In the genomic region with DNA sequence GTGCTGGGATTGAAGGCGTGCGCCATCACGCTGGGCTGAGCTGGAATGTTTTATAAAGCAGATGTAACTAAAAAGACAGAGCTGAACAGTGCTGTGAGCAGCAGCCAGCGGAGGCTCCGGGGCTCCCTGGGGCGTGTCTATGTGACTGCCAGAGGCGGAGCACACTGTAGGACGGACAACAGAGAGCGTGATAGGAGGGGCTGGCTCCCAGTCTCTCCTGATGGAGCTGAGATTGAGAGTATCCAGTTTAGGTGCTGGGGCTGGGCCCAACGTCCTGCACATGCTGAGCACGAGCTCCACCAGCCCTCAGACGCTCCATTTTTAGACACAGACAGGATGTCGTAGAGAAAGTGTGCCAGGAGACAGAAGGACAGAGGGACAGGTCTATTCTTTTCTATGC, we compare ENCODE assay signal across 8 mouse cellular contexts. TPM values are rescaled to one million over a fixed set of nuclear protein-coding genes. Genes with fewer than 3 reads are reported as not detected.
DNase-seq lines count a peak whose midpoint lies in the region; ATAC-seq and TF ChIP-seq lines count a peak whose summit lies in the region.

No protein-coding gene starts in this region.

- H3K4me1 ChIP-seq in embryonic facial prominence, embryonic 11.5 days (ENCODE audit: control insufficient read depth, insufficient read depth, low read length), result no peaks in the 10 kb centered on the region
- peaks cover 6% of the 10 kb centered on the region for H3K4me1 ChIP-seq in heart, embryonic 16.5 days (ENCODE audit: control insufficient read depth, insufficient read depth, low read length)
- no peaks in the 10 kb centered on the region for H3K4me1 ChIP-seq in forebrain, embryonic 13.5 days
- no peaks in the 10 kb centered on the region; the same call in 1 of the 2 replicates for H3K4me1 ChIP-seq in thymus, adult 2 months (replicated peaks; ENCODE audit: control insufficient read depth, insufficient read depth, low read length)

- TF ChIP-seq CTCF in thymus, adult 2 months (IDR thresholded peaks at IDR 0.05; ENCODE audit: borderline replicate concordance, control insufficient read depth, extremely low read depth, insufficient read depth, low read length, poor library complexity), result no peak

- no peak overlapping the region for H3K4me2 ChIP-seq in embryonic facial prominence, embryonic 11.5 days (ENCODE audit: low read depth, low read length)
- H3K4me2 ChIP-seq in heart, embryonic 16.5 days (ENCODE audit: low read depth, low read length), result 0 out of 2 replicates have a peak overlapping the region, but pooled peaks have one; percentile 1
- H3K4me2 ChIP-seq in forebrain, embryonic 13.5 days, result no peak overlapping the region

- peaks cover 26% of the 10 kb centered on the region for H3K36me3 ChIP-seq in embryonic facial prominence, embryonic 11.5 days (replicated peaks; ENCODE audit: control insufficient read depth, insufficient read depth, low read depth, low read length)
- 0 out of 2 replicates have a peak, but pooled peaks cover 3% of the 10 kb centered on the region for H3K36me3 ChIP-seq in heart, embryonic 16.5 days (ENCODE audit: control insufficient read depth, insufficient read depth)
- peaks cover 93% of the 10 kb centered on the region for H3K36me3 ChIP-seq in forebrain, embryonic 13.5 days (ENCODE audit: poor library complexity, severe bottlenecking)
- H3K36me3 ChIP-seq in thymus, adult 2 months (ENCODE audit: control insufficient read depth, insufficient read depth, low read length), result no peaks in the 10 kb centered on the region

- peak; percentile 64; the same call in 1 of the 2 replicates for ATAC-seq in embryonic facial prominence, embryonic 11.5 days (replicated peaks; ENCODE audit: insufficient number of reproducible peaks, low FRiP score, low TSS enrichment, low read depth)
- ATAC-seq in heart, embryonic 16.5 days (replicated peaks; ENCODE audit: extremely low read depth, insufficient read depth, low FRiP score), result peak; percentile 88
- no peak for ATAC-seq in forebrain, embryonic 13.5 days

- WGBS in embryonic facial prominence, embryonic 11.5 days, result 54% methylated on average over 13 of the region's 13 CpGs
- 19% methylated on average over 13 of the region's 13 CpGs for WGBS in heart, embryonic 16.5 days
- WGBS in forebrain, embryonic 13.5 days, result 68% methylated on average over 13 of the region's 13 CpGs
- 47% methylated on average over 13 of the region's 13 CpGs for WGBS in thymus, adult 2 months

- H3K27me3 ChIP-seq in embryonic facial prominence, embryonic 11.5 days (ENCODE audit: control insufficient read depth, insufficient read depth, low read length), result no peaks in the 10 kb centered on the region
- H3K27me3 ChIP-seq in heart, embryonic 16.5 days (ENCODE audit: control insufficient read depth, insufficient read depth, low read length), result no peaks in the 10 kb centered on the region
- no peaks in the 10 kb centered on the region for H3K27me3 ChIP-seq in forebrain, embryonic 13.5 days
- no peaks in the 10 kb centered on the region for H3K27me3 ChIP-seq in thymus, adult 2 months (ENCODE audit: control insufficient read depth, insufficient read depth, low read length)

- no peak overlapping the region for H3K4me3 ChIP-seq in embryonic facial prominence, embryonic 11.5 days (ENCODE audit: low read depth, low read length)
- H3K4me3 ChIP-seq in heart, embryonic 16.5 days (ENCODE audit: low read length), result no peak overlapping the region
- no peak overlapping the region for H3K4me3 ChIP-seq in forebrain, embryonic 13.5 days
- H3K4me3 ChIP-seq in thymus, adult 2 months (ENCODE audit: control insufficient read depth, insufficient read depth, low read length), result no peak overlapping the region

- TF ChIP-seq POLR2A in thymus, adult 2 months (IDR thresholded peaks at IDR 0.05; ENCODE audit: control insufficient read depth, extremely low read depth, insufficient read depth, low read length, poor library complexity), result no peak

- no peak overlapping the region for H3K9ac ChIP-seq in embryonic facial prominence, embryonic 11.5 days (replicated peaks; ENCODE audit: low read length)
- no peak overlapping the region for H3K9ac ChIP-seq in heart, embryonic 16.5 days (ENCODE audit: low read length)
- no peak overlapping the region for H3K9ac ChIP-seq in forebrain, embryonic 13.5 days

- peak; percentile 28 for DNase-seq in layer of hippocampus, adult 11-12 months (ENCODE audit: low spot score)
- DNase-seq in layer of hippocampus, adult 8-10 months (ENCODE audit: low spot score in 2 of 2), result no peak
- peak; percentile 14 for DNase-seq in embryonic facial prominence, embryonic 11.5 days (ENCODE audit: low spot score)
- peak; percentile 48 for DNase-seq in lung, postnatal 10 days
- no peak for DNase-seq in cerebellum, adult 18-20 months
- no peak for DNase-seq in thymus, adult 2 months

- no peak overlapping the region for H3K27ac ChIP-seq in embryonic facial prominence, embryonic 11.5 days (replicated peaks; ENCODE audit: low read depth, low read length)
- 0 out of 2 replicates have a peak overlapping the region, but pooled peaks have one; percentile 4 for H3K27ac ChIP-seq in heart, embryonic 16.5 days (ENCODE audit: low read length)
- no peak overlapping the region for H3K27ac ChIP-seq in forebrain, embryonic 13.5 days
- H3K27ac ChIP-seq in thymus, adult 2 months (ENCODE audit: control insufficient read depth, insufficient read depth, low read length), result no peak overlapping the region

- H3K9me3 ChIP-seq in embryonic facial prominence, embryonic 11.5 days (replicated peaks; ENCODE audit: control insufficient read depth, low read length), result no peaks in the 10 kb centered on the region
- no peaks in the 10 kb centered on the region for H3K9me3 ChIP-seq in heart, embryonic 16.5 days (replicated peaks; ENCODE audit: control insufficient read depth, low read length)
- H3K9me3 ChIP-seq in forebrain, embryonic 13.5 days (replicated peaks), result no peaks in the 10 kb centered on the region

RNA-seq across cellular contexts. Expression of a gene that starts 29.9 kb away (rescaled TPM):
- 1 to 10 TPM; 1.9 to 2.7 (median 2.3) TPM for total RNA-seq in layer of hippocampus, adult 8-10 months (2022)
- polyA plus RNA-seq in embryonic facial prominence, embryonic 11.5 days (2014; fragmentation: Nextera tagmentation; extraction: Ambion mirVana), result 4.4 and 6.9 TPM in 2 replicates
- polyA plus RNA-seq in heart, embryonic 16.5 days (2015; fragmentation: Nextera tagmentation; extraction: Ambion mirVana), result 1.2 and 1.4 TPM in 2 replicates
- polyA plus RNA-seq in forebrain, embryonic 13.5 days (2015; fragmentation: Nextera tagmentation; extraction: Ambion mirVana), result 36.8 and 50.7 TPM in 2 replicates
- polyA plus RNA-seq in thymus, adult 2 months (2012; rRNA removed), result 0.06 and 0.20 TPM in 2 replicates

RNA-seq across cellular contexts. Expression of a gene that starts 42.1 kb away (rescaled TPM):
- total RNA-seq in layer of hippocampus, adult 8-10 months (2022), result 10 to 100 TPM; 21.7 to 31.3 (median 29.1) TPM
- 68.7 and 73.5 TPM in 2 replicates for polyA plus RNA-seq in embryonic facial prominence, embryonic 11.5 days (2014; fragmentation: Nextera tagmentation; extraction: Ambion mirVana)
- 127 and 132 TPM in 2 replicates for polyA plus RNA-seq in heart, embryonic 16.5 days (2015; fragmentation: Nextera tagmentation; extraction: Ambion mirVana)
- 89.6 and 91.5 TPM in 2 replicates for polyA plus RNA-seq in forebrain, embryonic 13.5 days (2015; fragmentation: Nextera tagmentation; extraction: Ambion mirVana)
- polyA plus RNA-seq in thymus, adult 2 months (2012; rRNA removed), result 171 and 198 TPM in 2 replicates

RNA-seq across cellular contexts. Expression of a gene that starts 49.5 kb away (rescaled TPM):
- 1 to 10 TPM; 2.9 to 4.4 (median 3.6) TPM for total RNA-seq in layer of hippocampus, adult 8-10 months (2022)
- polyA plus RNA-seq in embryonic facial prominence, embryonic 11.5 days (2014; fragmentation: Nextera tagmentation; extraction: Ambion mirVana), result 2.1 and 2.8 TPM in 2 replicates
- 59.8 and 72.0 TPM in 2 replicates for polyA plus RNA-seq in heart, embryonic 16.5 days (2015; fragmentation: Nextera tagmentation; extraction: Ambion mirVana)
- 11.9 and 12.8 TPM in 2 replicates for polyA plus RNA-seq in forebrain, embryonic 13.5 days (2015; fragmentation: Nextera tagmentation; extraction: Ambion mirVana)
- polyA plus RNA-seq in thymus, adult 2 months (2012; rRNA removed), result 6.2 and 13.5 TPM in 2 replicates

RNA-seq across cellular contexts. Expression of a gene that starts 56.6 kb away (rescaled TPM):
- 100 to 1,000 TPM; 293 to 333 (median 304) TPM for total RNA-seq in layer of hippocampus, adult 8-10 months (2022)
- polyA plus RNA-seq in embryonic facial prominence, embryonic 11.5 days (2014; fragmentation: Nextera tagmentation; extraction: Ambion mirVana), result 55.5 and 59.0 TPM in 2 replicates
- polyA plus RNA-seq in heart, embryonic 16.5 days (2015; fragmentation: Nextera tagmentation; extraction: Ambion mirVana), result 33.4 and 34.4 TPM in 2 replicates
- 65.1 and 74.7 TPM in 2 replicates for polyA plus RNA-seq in forebrain, embryonic 13.5 days (2015; fragmentation: Nextera tagmentation; extraction: Ambion mirVana)
- polyA plus RNA-seq in thymus, adult 2 months (2012; rRNA removed), result 35.3 and 40.3 TPM in 2 replicates

Comparison
In these comparisons a context has a peak if more than half of its experiments do, and no peak if none do; other contexts are left out.
1. DNase-seq: peak in layer of hippocampus, adult 11-12 months (single experiment), embryonic facial prominence, embryonic 11.5 days (single experiment) and lung, postnatal 10 days (single experiment); none in layer of hippocampus, adult 8-10 months (0 of 2), cerebellum, adult 18-20 months (0 of 2) and thymus, adult 2 months (single experiment).